Mouse (Mus musculus): ENCODE data around the gene Ptdss2. TPM values are rescaled to one million over a fixed set of nuclear protein-coding genes. Genes with fewer than 3 reads are reported as not detected.

Gene Ptdss2
- polyA plus RNA-seq, 1 experiment: not detected

- H3K4me3 ChIP-seq (ENCODE audit: insufficient read depth, low read depth, low read length): no peak overlapping the region
- no peak overlapping the region for H3K27ac ChIP-seq (ENCODE audit: insufficient read depth, low read depth, low read length)
- no peaks in the 10 kb centered on the region; the same call in 1 of the 2 replicates for H3K4me1 ChIP-seq (ENCODE audit: control insufficient read depth, insufficient read depth, low read length)
- no peak for TF ChIP-seq POLR2A (IDR thresholded peaks at IDR 0.05; ENCODE audit: insufficient read depth, low read depth, low read length)
- TF ChIP-seq CTCF (IDR thresholded peaks at IDR 0.05; ENCODE audit: insufficient read depth, low read depth, low read length): no peak
- WGBS: 77% methylated on average over 4 of the region's 4 CpGs
Observed at GRCm38 (mm10) chr7:141175068-141175467, 52.9 kb downstream of the Ptdss2 start.

GRCm38 (mm10) chr7:141176173-141176572, 54.0 kb downstream of the Ptdss2 start:
- Histone ChIP-seq H3K4me3 (ENCODE audit: insufficient read depth, low read depth, low read length) (no peak overlapping the region), H3K4me1 (ENCODE audit: control insufficient read depth, insufficient read depth, low read length) (no peaks in the 10 kb centered on the region; the same call in 1 of the 2 replicates), H3K27ac (ENCODE audit: insufficient read depth, low read depth, low read length) (no peak overlapping the region)
- TF ChIP-seq CTCF (IDR thresholded peaks at IDR 0.05; ENCODE audit: insufficient read depth, low read depth, low read length): peak; percentile 59
- no peak for TF ChIP-seq POLR2A (IDR thresholded peaks at IDR 0.05; ENCODE audit: insufficient read depth, low read depth, low read length)
- 1% methylated on average over 8 of the region's 8 CpGs for WGBS

GRCm38 (mm10) chr7:141188194-141188593, 66.0 kb downstream of the Ptdss2 start:
- WGBS: 89% methylated on average over 3 of the region's 3 CpGs
- H3K4me1 ChIP-seq (ENCODE audit: control insufficient read depth, insufficient read depth, low read length): peaks cover 20% of the 10 kb centered on the region
- TF ChIP-seq POLR2A (IDR thresholded peaks at IDR 0.05; ENCODE audit: insufficient read depth, low read depth, low read length) (no peak), CTCF (IDR thresholded peaks at IDR 0.05; ENCODE audit: insufficient read depth, low read depth, low read length) (no peak)

GRCm38 (mm10) chr7:141188733-141189132, 66.6 kb downstream of the Ptdss2 start:
- TF ChIP-seq POLR2A (IDR thresholded peaks at IDR 0.05; ENCODE audit: insufficient read depth, low read depth, low read length) (no peak), CTCF (IDR thresholded peaks at IDR 0.05; ENCODE audit: insufficient read depth, low read depth, low read length) (no peak)
- Histone ChIP-seq H3K27ac (ENCODE audit: insufficient read depth, low read depth, low read length) (no peak overlapping the region), H3K4me3 (ENCODE audit: insufficient read depth, low read depth, low read length) (no peak overlapping the region), H3K4me1 (ENCODE audit: control insufficient read depth, insufficient read depth, low read length) (peaks cover 21% of the 10 kb centered on the region)
- WGBS: 86% methylated on average over 3 of the region's 3 CpGs

More at GRCm38 (mm10) chr7:141188194-141188593, 66.0 kb downstream of the Ptdss2 start:
- no peak overlapping the region for H3K4me3 ChIP-seq (ENCODE audit: insufficient read depth, low read depth, low read length)
- no peak overlapping the region for H3K27ac ChIP-seq (ENCODE audit: insufficient read depth, low read depth, low read length)

GRCm38 (mm10) chr7:141190220-141190619, 68.0 kb downstream of the Ptdss2 start:
- no peak overlapping the region for H3K27ac ChIP-seq (ENCODE audit: insufficient read depth, low read depth, low read length)
- WGBS: 95% methylated on average over 3 of the region's 3 CpGs
- peaks cover 27% of the 10 kb centered on the region for H3K4me1 ChIP-seq (ENCODE audit: control insufficient read depth, insufficient read depth, low read length)
- H3K4me3 ChIP-seq (ENCODE audit: insufficient read depth, low read depth, low read length): no peak overlapping the region
- TF ChIP-seq CTCF (IDR thresholded peaks at IDR 0.05; ENCODE audit: insufficient read depth, low read depth, low read length) (no peak), POLR2A (IDR thresholded peaks at IDR 0.05; ENCODE audit: insufficient read depth, low read depth, low read length) (no peak)

GRCm38 (mm10) chr7:141191036-141191435, 68.9 kb downstream of the Ptdss2 start:
- Histone ChIP-seq H3K4me3 (ENCODE audit: insufficient read depth, low read depth, low read length) (no peak overlapping the region), H3K27ac (ENCODE audit: insufficient read depth, low read depth, low read length) (no peak overlapping the region), H3K4me1 (ENCODE audit: control insufficient read depth, insufficient read depth, low read length) (peaks cover 27% of the 10 kb centered on the region)
- TF ChIP-seq POLR2A (IDR thresholded peaks at IDR 0.05; ENCODE audit: insufficient read depth, low read depth, low read length): no peak
- TF ChIP-seq CTCF (IDR thresholded peaks at IDR 0.05; ENCODE audit: insufficient read depth, low read depth, low read length): no peak
- WGBS: 87% methylated on average over 14 of the region's 14 CpGs

GRCm38 (mm10) chr7:141191796-141192685, 69.9 kb downstream of the Ptdss2 start:
- no peak overlapping the region for H3K27ac ChIP-seq (ENCODE audit: insufficient read depth, low read depth, low read length)
- WGBS: 87% methylated on average over 24 of the region's 24 CpGs
- no peak overlapping the region for H3K4me3 ChIP-seq (ENCODE audit: insufficient read depth, low read depth, low read length)
- peaks cover 27% of the 10 kb centered on the region for H3K4me1 ChIP-seq (ENCODE audit: control insufficient read depth, insufficient read depth, low read length)
- no peak for TF ChIP-seq CTCF (IDR thresholded peaks at IDR 0.05; ENCODE audit: insufficient read depth, low read depth, low read length)
- TF ChIP-seq POLR2A (IDR thresholded peaks at IDR 0.05; ENCODE audit: insufficient read depth, low read depth, low read length): no peak

GRCm38 (mm10) chr7:141192776-141193347, 70.7 kb downstream of the Ptdss2 start:
- TF ChIP-seq CTCF (IDR thresholded peaks at IDR 0.05; ENCODE audit: insufficient read depth, low read depth, low read length) (no peak), POLR2A (IDR thresholded peaks at IDR 0.05; ENCODE audit: insufficient read depth, low read depth, low read length) (no peak)
- peaks cover 27% of the 10 kb centered on the region for H3K4me1 ChIP-seq (ENCODE audit: control insufficient read depth, insufficient read depth, low read length)
- H3K27ac ChIP-seq (ENCODE audit: insufficient read depth, low read depth, low read length): no peak overlapping the region
- 26% methylated on average over 12 of the region's 12 CpGs for WGBS
- H3K4me3 ChIP-seq (ENCODE audit: insufficient read depth, low read depth, low read length): peak overlapping the region; percentile 80

- TF ChIP-seq CTCF (IDR thresholded peaks at IDR 0.05; ENCODE audit: insufficient read depth, low read depth, low read length) (no peak), POLR2A (IDR thresholded peaks at IDR 0.05; ENCODE audit: insufficient read depth, low read depth, low read length) (0 out of 2 replicates have a peak, but pooled peaks have one; percentile 13)
- Histone ChIP-seq H3K4me1 (ENCODE audit: control insufficient read depth, insufficient read depth, low read length) (peaks cover 27% of the 10 kb centered on the region), H3K4me3 (ENCODE audit: insufficient read depth, low read depth, low read length) (peak overlapping the region; percentile 80), H3K27ac (ENCODE audit: insufficient read depth, low read depth, low read length) (peak overlapping the region; percentile 30; the same call in 1 of the 2 replicates)
- 1% methylated on average over 40 of the region's 43 CpGs for WGBS
Observed at GRCm38 (mm10) chr7:141193348-141193856, 71.2 kb downstream of the Ptdss2 start.
